Mouse (Mus musculus) kidney, embryonic 14.5 days (tissue): ENCODE measurements at regions not wholly inside any gene's neighbourhood (a gene's known extent, or its start where the extent isn't known, plus 50 kb on each side); places are given as distances from the start of the nearest gene placed in this dataset.

Experiments used
- ATAC-seq: fragments of 200-750 bp; cut with Nextera tagmentation; 2 replicates; pipeline ENCODE4 v1.8.0; 2017; ENCODE audit warnings: moderate number of reproducible peaks, mild to moderate bottlenecking, moderate TSS enrichment, moderate library complexity; ENCODE audit not compliant: low FRiP score, low TSS enrichment
- H3K27ac ChIP-seq: fragments of 300-500 bp; sonication (generic); 2 replicates; pipeline ENCODE4 v1.5.1; 2014; ENCODE audit warnings: low read depth, mild to moderate bottlenecking, low read length, moderate library complexity, mixed read lengths
- H3K27me3 ChIP-seq: fragments of 300-500 bp; sonication (generic); 2 replicates; pipeline ENCODE4 v1.6.1; 2014; ENCODE audit warnings: mild to moderate bottlenecking, low read length; ENCODE audit not compliant: control insufficient read depth, insufficient read depth
- H3K36me3 ChIP-seq: fragments of 300-500 bp; sonication (generic); 2 replicates; pipeline ENCODE4 v1.6.1; 2014; ENCODE audit warnings: low read length, mixed read lengths; ENCODE audit not compliant: control insufficient read depth, insufficient read depth
- H3K4me1 ChIP-seq: fragments of 300-500 bp; sonication (generic); 2 replicates; pipeline ENCODE4 v1.6.1; 2014; ENCODE audit warnings: low read length, mixed read lengths; ENCODE audit not compliant: control insufficient read depth, insufficient read depth
- H3K4me2 ChIP-seq: fragments of 300-500 bp; sonication (generic); replicated peaks from 2 replicates; pipeline ENCODE4 v1.6.1; 2014; ENCODE audit warnings: low read depth, mild to moderate bottlenecking, low read length
- H3K4me3 ChIP-seq: fragments of 300-500 bp; sonication (generic); 2 replicates; pipeline ENCODE4 v1.5.1; 2014; ENCODE audit warnings: mild to moderate bottlenecking, low read length
- H3K9ac ChIP-seq: fragments of 300-500 bp; sonication (generic); 2 replicates; pipeline ENCODE4 v1.6.1; 2014; ENCODE audit warnings: low read depth, mild to moderate bottlenecking, low read length, moderate library complexity
- H3K9me3 ChIP-seq: fragments of 300-500 bp; sonication (generic); 2 replicates; pipeline ENCODE4 v1.6.1; 2016; ENCODE audit warnings: low read length; ENCODE audit not compliant: control insufficient read depth
- WGBS: fragments of 180-500 bp; shearing (Covaris S2); extraction: QIAGEN DNeasy Blood & Tissue Kit; methylation state at CpG from one replicate; pipeline ENCODE4 v1.1.7; 2014; 5-methylcytosine and 5-hydroxymethylcytosine counted together

GRCm38 (mm10) chr14:105599550-105600453, 296.8 kb downstream of the Spry2 start:
- no peak overlapping the region for H3K27ac ChIP-seq
- no peaks in the 10 kb centered on the region for H3K9me3 ChIP-seq
- H3K4me1 ChIP-seq = no peaks in the 10 kb centered on the region
- ATAC-seq = no peak
- 95% methylated on average over 24 of the region's 24 CpGs for WGBS
- H3K9ac ChIP-seq = no peak overlapping the region
- no peak overlapping the region for H3K4me2 ChIP-seq
- no peaks in the 10 kb centered on the region for H3K36me3 ChIP-seq
- no peak overlapping the region for H3K4me3 ChIP-seq
- no peaks in the 10 kb centered on the region for H3K27me3 ChIP-seq

GRCm38 (mm10) chr14:105589751-105590150, 306.9 kb downstream of the Spry2 start:
- H3K9ac ChIP-seq = no peak overlapping the region
- H3K4me1 ChIP-seq = no peaks in the 10 kb centered on the region
- H3K27me3 ChIP-seq = no peaks in the 10 kb centered on the region
- no peak overlapping the region for H3K4me3 ChIP-seq
- no peak for ATAC-seq
- no peaks in the 10 kb centered on the region for H3K9me3 ChIP-seq
- H3K27ac ChIP-seq = no peak overlapping the region
- WGBS = 83% methylated on average over 7 of the region's 7 CpGs
- no peaks in the 10 kb centered on the region for H3K36me3 ChIP-seq
- H3K4me2 ChIP-seq = no peak overlapping the region; the same call in 1 of the 2 replicates

GRCm38 (mm10) chr14:105589261-105589660, 307.4 kb downstream of the Spry2 start:
- H3K27ac ChIP-seq = no peak overlapping the region
- ATAC-seq = 0 out of 2 replicates have a peak, but pooled peaks have one; percentile 52
- H3K9me3 ChIP-seq = no peaks in the 10 kb centered on the region
- H3K4me2 ChIP-seq = no peak overlapping the region; the same call in 1 of the 2 replicates
- H3K4me1 ChIP-seq = no peaks in the 10 kb centered on the region
- no peaks in the 10 kb centered on the region for H3K36me3 ChIP-seq
- no peaks in the 10 kb centered on the region for H3K27me3 ChIP-seq
- 0 out of 2 replicates have a peak overlapping the region, but pooled peaks have one; percentile 12 for H3K9ac ChIP-seq
- WGBS = 55% methylated on average over 20 of the region's 20 CpGs
- H3K4me3 ChIP-seq = no peak overlapping the region

GRCm38 (mm10) chr14:105588391-105589163, 308.0 kb downstream of the Spry2 start:
- 83% methylated on average over 15 of the region's 15 CpGs for WGBS
- Histone ChIP-seq H3K36me3 (no peaks in the 10 kb centered on the region), H3K27me3 (no peaks in the 10 kb centered on the region), H3K4me1 (no peaks in the 10 kb centered on the region), H3K4me2 (no peak overlapping the region), H3K9me3 (no peaks in the 10 kb centered on the region), H3K9ac (no peak overlapping the region), H3K27ac (no peak overlapping the region), H3K4me3 (no peak overlapping the region)
- ATAC-seq = no peak

- WGBS = 70% methylated on average over 8 of the region's 8 CpGs
- no peak overlapping the region for H3K4me3 ChIP-seq
- no peaks in the 10 kb centered on the region for H3K36me3 ChIP-seq
- H3K4me2 ChIP-seq = no peak overlapping the region
- ATAC-seq = no peak
- H3K27ac ChIP-seq = no peak overlapping the region
- H3K9ac ChIP-seq = no peak overlapping the region
- no peaks in the 10 kb centered on the region for H3K9me3 ChIP-seq
- no peaks in the 10 kb centered on the region for H3K4me1 ChIP-seq
- H3K27me3 ChIP-seq = no peaks in the 10 kb centered on the region
These were observed 308.6 kb downstream of the Spry2 start for GRCm38 (mm10) chr14:105588029-105588390.

- Histone ChIP-seq H3K36me3 (no peaks in the 10 kb centered on the region), H3K27ac (no peak overlapping the region), H3K9ac (no peak overlapping the region), H3K27me3 (no peaks in the 10 kb centered on the region), H3K4me2 (no peak overlapping the region), H3K4me3 (no peak overlapping the region), H3K4me1 (no peaks in the 10 kb centered on the region), H3K9me3 (no peaks in the 10 kb centered on the region)
- ATAC-seq = no peak
- WGBS = 52% methylated on average over 3 of the region's 3 CpGs
These were observed 312.0 kb downstream of the Spry2 start for GRCm38 (mm10) chr14:105584632-105585031.

GRCm38 (mm10) chr14:105583497-105583896, 313.1 kb downstream of the Spry2 start:
- Histone ChIP-seq H3K36me3 (no peaks in the 10 kb centered on the region), H3K4me1 (no peaks in the 10 kb centered on the region), H3K27me3 (no peaks in the 10 kb centered on the region), H3K9ac (no peak overlapping the region), H3K4me2 (no peak overlapping the region), H3K27ac (no peak overlapping the region), H3K9me3 (no peaks in the 10 kb centered on the region), H3K4me3 (no peak overlapping the region)
- WGBS = 86% methylated on average over 2 of the region's 2 CpGs
- ATAC-seq = no peak; the same call in 1 of the 2 replicates

- H3K9me3 ChIP-seq = no peaks in the 10 kb centered on the region
These were observed 317.9 kb downstream of the Ndfip2 start for GRCm38 (mm10) chr14:105576266-105576665.

More at GRCm38 (mm10) chr14:105576266-105576665, 317.9 kb downstream of the Ndfip2 start:
- Histone ChIP-seq H3K4me3 (no peak overlapping the region), H3K4me1 (no peaks in the 10 kb centered on the region; the same call in 1 of the 2 replicates), H3K27ac (no peak overlapping the region), H3K4me2 (no peak overlapping the region), H3K27me3 (no peaks in the 10 kb centered on the region), H3K9ac (no peak overlapping the region), H3K36me3 (no peaks in the 10 kb centered on the region)
- 42% methylated on average over 4 of the region's 4 CpGs for WGBS
- ATAC-seq = no peak
